ENCODE assay signal across 8 mouse cellular contexts in the genomic region with DNA sequence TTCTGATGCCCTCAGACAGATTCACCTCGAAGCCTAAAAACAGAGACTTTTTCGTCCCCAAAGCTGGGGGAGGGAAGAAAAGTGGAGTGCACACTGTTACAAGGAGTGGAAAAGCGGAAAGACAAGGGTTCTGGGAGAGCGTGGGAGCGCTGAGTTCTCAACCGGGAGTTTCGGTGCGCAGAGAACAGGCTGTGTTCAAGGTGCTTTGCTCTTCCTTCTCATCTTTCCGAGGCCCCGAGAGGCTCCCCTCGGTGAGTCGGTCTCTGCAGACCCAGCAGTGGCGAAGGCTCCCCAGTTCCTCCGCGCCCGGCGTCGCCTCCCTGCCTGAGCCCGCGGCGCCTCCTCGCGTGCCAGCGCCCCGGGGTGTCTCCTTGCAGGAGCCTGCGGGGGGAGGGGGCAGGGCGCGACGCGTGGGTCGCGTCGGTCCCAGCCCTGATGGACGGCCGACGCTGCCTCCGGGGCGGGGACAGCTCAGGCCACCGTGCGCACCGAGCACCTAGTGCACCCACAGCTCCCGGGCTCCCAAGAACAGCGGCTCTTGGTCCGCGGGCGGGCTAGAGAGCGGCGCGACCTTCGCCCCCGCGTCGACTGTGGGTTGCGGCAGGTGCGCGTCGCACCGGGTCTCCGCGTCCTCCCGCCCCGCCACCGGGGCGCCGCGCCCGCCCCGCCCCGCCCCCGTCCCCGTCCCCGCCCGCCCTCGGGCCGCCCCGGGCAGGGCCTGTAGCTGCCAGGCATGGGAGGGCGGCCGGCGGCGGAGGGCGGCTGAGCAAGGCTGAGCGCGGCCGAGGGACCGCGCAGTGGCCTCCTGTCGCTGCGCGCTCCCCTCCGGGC. TPM values are rescaled to one million over a fixed set of nuclear protein-coding genes. Genes with fewer than 3 reads are reported as not detected.
DNase-seq lines count a peak whose midpoint lies in the region; ATAC-seq and TF ChIP-seq lines count a peak whose summit lies in the region.

No protein-coding gene starts in this region.

- peak; percentile 65 for ATAC-seq in embryonic facial prominence, embryonic 11.5 days (replicated peaks; ENCODE audit: insufficient number of reproducible peaks, low FRiP score, low TSS enrichment, low read depth)
- ATAC-seq in heart, embryonic 14.5 days (ENCODE audit: insufficient number of reproducible peaks, insufficient read depth, low FRiP score, low read depth) = 0 out of 2 replicates have a peak, but pooled peaks have one; percentile 59
- ATAC-seq in kidney, postnatal 0 days (replicated peaks; ENCODE audit: low FRiP score, low read depth) = peak; percentile 80
- ATAC-seq in liver, embryonic 15.5 days (ENCODE audit: insufficient read depth) = no peak
- peak; percentile 81 for ATAC-seq in neural tube, embryonic 11.5 days (ENCODE audit: insufficient read depth, low FRiP score, low TSS enrichment)

- intact Hi-C loops in heart, adult 2 months (cut with DNase I) = no loop called here
- intact Hi-C loops in heart, postnatal 25 days (cut with DNase I) = no loop called here

- H3K36me3 ChIP-seq in heart, adult 2 months (ENCODE audit: control insufficient read depth, insufficient read depth, low read length) = no peaks in the 10 kb centered on the region
- no peaks in the 10 kb centered on the region for H3K36me3 ChIP-seq in embryonic facial prominence, embryonic 11.5 days (replicated peaks; ENCODE audit: control insufficient read depth, insufficient read depth, low read depth, low read length)
- no peaks in the 10 kb centered on the region for H3K36me3 ChIP-seq in heart, embryonic 14.5 days (ENCODE audit: control insufficient read depth, insufficient read depth, low read length)
- no peaks in the 10 kb centered on the region for H3K36me3 ChIP-seq in kidney, postnatal 0 days (ENCODE audit: insufficient read depth, low read length)
- no peaks in the 10 kb centered on the region for H3K36me3 ChIP-seq in liver, embryonic 15.5 days (replicated peaks)
- no peaks in the 10 kb centered on the region for H3K36me3 ChIP-seq in neural tube, embryonic 11.5 days (ENCODE audit: control insufficient read depth, insufficient read depth, low read length)

- H3K4me3 ChIP-seq in heart, adult 2 months = peak overlapping the region; percentile 53
- H3K4me3 ChIP-seq in embryonic facial prominence, embryonic 11.5 days (ENCODE audit: low read depth, low read length) = peak overlapping the region; percentile 55
- H3K4me3 ChIP-seq in heart, embryonic 14.5 days (ENCODE audit: control insufficient read depth in 1 of 2, insufficient read depth in 1 of 2, low read depth in 1 of 2, low read length in 2 of 2) = peak overlapping the region; percentile 61 to 65
- H3K4me3 ChIP-seq in kidney, postnatal 0 days (replicated peaks; ENCODE audit: low read depth, low read length) = peak overlapping the region; percentile 65
- peak overlapping the region; percentile 51 for H3K4me3 ChIP-seq in liver, embryonic 15.5 days (replicated peaks)
- H3K4me3 ChIP-seq in neural tube, embryonic 11.5 days (ENCODE audit: low read depth, low read length) = peak overlapping the region; percentile 52

- H3K4me1 ChIP-seq in heart, adult 2 months (ENCODE audit: control insufficient read depth, insufficient read depth, low read length) = no peaks in the 10 kb centered on the region
- peaks cover 5% of the 10 kb centered on the region for H3K4me1 ChIP-seq in embryonic facial prominence, embryonic 11.5 days (ENCODE audit: control insufficient read depth, insufficient read depth, low read length)
- H3K4me1 ChIP-seq in heart, embryonic 14.5 days (ENCODE audit: control insufficient read depth in 2 of 2, insufficient read depth in 2 of 2, low read length in 2 of 2) = peaks cover 0 to 8% of the 10 kb centered on the region in 2 experiments; a peak in 3 of 4 replicates
- peaks cover 6% of the 10 kb centered on the region; the same call in 1 of the 2 replicates for H3K4me1 ChIP-seq in kidney, postnatal 0 days (replicated peaks; ENCODE audit: insufficient read depth, low read length)
- H3K4me1 ChIP-seq in liver, embryonic 15.5 days (replicated peaks) = peaks cover 14% of the 10 kb centered on the region; the same call in 1 of the 2 replicates
- peaks cover 6% of the 10 kb centered on the region; the same call in 1 of the 2 replicates for H3K4me1 ChIP-seq in neural tube, embryonic 11.5 days (ENCODE audit: control insufficient read depth, insufficient read depth, low read length)

- H3K27me3 ChIP-seq in heart, adult 2 months (ENCODE audit: control insufficient read depth, insufficient read depth, low read length) = peaks cover 9% of the 10 kb centered on the region
- H3K27me3 ChIP-seq in embryonic facial prominence, embryonic 11.5 days (ENCODE audit: control insufficient read depth, insufficient read depth, low read length) = peaks cover 35% of the 10 kb centered on the region
- H3K27me3 ChIP-seq in heart, embryonic 14.5 days (ENCODE audit: control insufficient read depth, insufficient read depth, low read length) = peaks cover 80% of the 10 kb centered on the region
- peaks cover 11% of the 10 kb centered on the region; the same call in 1 of the 2 replicates for H3K27me3 ChIP-seq in kidney, postnatal 0 days (ENCODE audit: insufficient read depth, low read length)
- H3K27me3 ChIP-seq in liver, embryonic 15.5 days = peaks cover 73% of the 10 kb centered on the region
- peaks cover 38% of the 10 kb centered on the region for H3K27me3 ChIP-seq in neural tube, embryonic 11.5 days (ENCODE audit: control insufficient read depth, insufficient read depth, low read length)

- TF ChIP-seq CTCF in heart, adult 2 months (IDR thresholded peaks at IDR 0.05) = no peak
- no peak for TF ChIP-seq CTCF in kidney, postnatal 0 days (IDR thresholded peaks at IDR 0.05; ENCODE audit: low read depth)

- no peaks in the 10 kb centered on the region for H3K9me3 ChIP-seq in embryonic facial prominence, embryonic 11.5 days (replicated peaks; ENCODE audit: control insufficient read depth, low read length)
- no peaks in the 10 kb centered on the region for H3K9me3 ChIP-seq in heart, embryonic 14.5 days (ENCODE audit: control insufficient read depth, low read length)
- H3K9me3 ChIP-seq in kidney, postnatal 0 days (replicated peaks; ENCODE audit: low read length) = no peaks in the 10 kb centered on the region
- no peaks in the 10 kb centered on the region for H3K9me3 ChIP-seq in liver, embryonic 15.5 days (replicated peaks)
- H3K9me3 ChIP-seq in neural tube, embryonic 11.5 days (ENCODE audit: control insufficient read depth, low read length) = no peaks in the 10 kb centered on the region

- no peaks in the 10 kb centered on the region for H3K79me2 ChIP-seq in heart, adult 2 months (replicated peaks; ENCODE audit: control insufficient read depth, insufficient read depth, low read length)

- WGBS in heart, adult 2 months = under 1% methylated on average over 84 of the region's 90 CpGs
- WGBS in embryonic facial prominence, embryonic 11.5 days = under 1% methylated on average over 52 of the region's 90 CpGs
- WGBS in heart, embryonic 14.5 days = under 1% methylated on average over 70 of the region's 90 CpGs
- WGBS in kidney, postnatal 0 days = 1% methylated on average over 61 of the region's 90 CpGs
- under 1% methylated on average over 72 of the region's 90 CpGs for WGBS in liver, embryonic 15.5 days (ENCODE audit: insufficient replicate concordance)
- under 1% methylated on average over 55 of the region's 90 CpGs for WGBS in neural tube, embryonic 11.5 days

- peak; percentile 42 to 49 for DNase-seq in heart, adult 2 months
- DNase-seq in heart, postnatal 25 days (ENCODE audit: low spot score) = no peak
- DNase-seq in embryonic facial prominence, embryonic 11.5 days (ENCODE audit: low spot score) = peak; percentile 36
- DNase-seq in kidney, postnatal 0 days (ENCODE audit: low spot score) = peak; percentile 30
- DNase-seq in neural tube, embryonic 11.5 days (ENCODE audit: low spot score) = peak; percentile 55
- DNase-seq in thymus, postnatal 25 days = peak; percentile 48

- H3K9ac ChIP-seq in heart, adult 2 months (ENCODE audit: low read depth, low read length) = peak overlapping the region; percentile 66
- H3K9ac ChIP-seq in embryonic facial prominence, embryonic 11.5 days (replicated peaks; ENCODE audit: low read length) = peak overlapping the region; percentile 37
- peak overlapping the region; percentile 66 for H3K9ac ChIP-seq in heart, embryonic 14.5 days (ENCODE audit: low read length)
- peak overlapping the region; percentile 59 for H3K9ac ChIP-seq in kidney, postnatal 0 days (ENCODE audit: low read depth, low read length)
- H3K9ac ChIP-seq in liver, embryonic 15.5 days = no peak overlapping the region
- peak overlapping the region; percentile 27; the same call in 1 of the 2 replicates for H3K9ac ChIP-seq in neural tube, embryonic 11.5 days (ENCODE audit: low read length)

- no peak for TF ChIP-seq POLR2A in heart, adult 2 months (IDR thresholded peaks at IDR 0.05; ENCODE audit: insufficient read depth, low read depth, low read length)

- peak overlapping the region; percentile 93 for H3K4me2 ChIP-seq in embryonic facial prominence, embryonic 11.5 days (ENCODE audit: low read depth, low read length)
- H3K4me2 ChIP-seq in heart, embryonic 14.5 days (ENCODE audit: low read length) = peak overlapping the region; percentile 100
- peak overlapping the region; percentile 99 for H3K4me2 ChIP-seq in kidney, postnatal 0 days (ENCODE audit: low read length)
- H3K4me2 ChIP-seq in liver, embryonic 15.5 days = peak overlapping the region; percentile 73
- H3K4me2 ChIP-seq in neural tube, embryonic 11.5 days (ENCODE audit: low read depth) = peak overlapping the region; percentile 97

- TF ChIP-seq EP300 in heart, adult 2 months (IDR thresholded peaks at IDR 0.05; ENCODE audit: insufficient read depth, low read depth, low read length) = no peak

- no peak overlapping the region; the same call in 1 of the 2 replicates for H3K27ac ChIP-seq in heart, adult 2 months
- no peak overlapping the region for H3K27ac ChIP-seq in embryonic facial prominence, embryonic 11.5 days (replicated peaks; ENCODE audit: low read depth, low read length)
- H3K27ac ChIP-seq in heart, embryonic 14.5 days (replicated peaks in 1 of 2; ENCODE audit: control insufficient read depth in 1 of 2, insufficient read depth in 1 of 2, low read depth in 2 of 2, low read length in 2 of 2) = no peak overlapping the region
- peak overlapping the region; percentile 42; the same call in 1 of the 2 replicates for H3K27ac ChIP-seq in kidney, postnatal 0 days
- H3K27ac ChIP-seq in liver, embryonic 15.5 days (replicated peaks) = no peak overlapping the region
- no peak overlapping the region for H3K27ac ChIP-seq in neural tube, embryonic 11.5 days (ENCODE audit: low read depth, low read length)

RNA-seq across cellular contexts. Expression of gene Slc9a2, which starts 0.7 kb away (rescaled TPM):
- 1 to 10 TPM; 1.3 to 1.4 TPM for total RNA-seq in heart, adult 2 months (2021)
- polyA plus RNA-seq in heart, adult 2 months (2012; rRNA removed) = 3.2 and 4.2 TPM in 2 replicates
- total RNA-seq in heart, postnatal 25 days (2021) = 1 to 10 TPM; 1.0 to 1.2 TPM
- 0.08 and 0.11 TPM in 2 replicates for polyA plus RNA-seq in embryonic facial prominence, embryonic 11.5 days (2014; fragmentation: Nextera tagmentation; extraction: Ambion mirVana)
- 0.27 and 0.41 TPM in 2 replicates for polyA plus RNA-seq in heart, embryonic 14.5 days (2014; fragmentation: Nextera tagmentation; extraction: Ambion mirVana)
- 6.4 and 7.4 TPM in 2 replicates for polyA plus RNA-seq in kidney, postnatal 0 days (2015; fragmentation: Nextera tagmentation; extraction: Ambion mirVana)
- polyA plus RNA-seq in liver, embryonic 15.5 days (2015; fragmentation: Nextera tagmentation; extraction: Ambion mirVana) = 0.02 and 0.07 TPM in 2 replicates
- polyA plus RNA-seq in neural tube, embryonic 11.5 days (2014; fragmentation: Nextera tagmentation; extraction: Ambion mirVana) = not detected in 2 replicates
